Mouse (Mus musculus) liver, embryonic 11.5 days (tissue): ENCODE data around the gene Arih2. TPM values are rescaled to one million over a fixed set of nuclear protein-coding genes. Genes with fewer than 3 reads are reported as not detected.

Experiments
- ATAC-seq: fragments of 200-750 bp; cut with Nextera tagmentation; replicated peaks from 2 replicates; pipeline ENCODE4 v1.8.0; 2017; ENCODE audit warnings: moderate number of reproducible peaks, mild to moderate bottlenecking, moderate TSS enrichment, moderate library complexity; ENCODE audit not compliant: low FRiP score
- DNase-seq: peaks from one replicate; pipeline ENCODE4 v3.0.0-alpha.2; 2017; ENCODE audit warnings: low spot score
- H3K27ac ChIP-seq: fragments of 300-500 bp; sonication (generic); 2 replicates; pipeline ENCODE4 v1.5.1; 2014; ENCODE audit warnings: mild to moderate bottlenecking, low read depth, low read length, control low read depth
- H3K27me3 ChIP-seq: fragments of 300-500 bp; sonication (generic); replicated peaks from 2 replicates; pipeline ENCODE4 v1.6.1; 2014; ENCODE audit warnings: low read length, mixed read lengths; ENCODE audit not compliant: control insufficient read depth, insufficient read depth
- H3K36me3 ChIP-seq: fragments of 300-500 bp; sonication (generic); 2 replicates; pipeline ENCODE4 v1.6.1; 2014; ENCODE audit warnings: mild to moderate bottlenecking, low read length, moderate library complexity, mixed read lengths; ENCODE audit not compliant: control insufficient read depth, insufficient read depth
- H3K4me1 ChIP-seq: fragments of 300-500 bp; sonication (generic); replicated peaks from 2 replicates; pipeline ENCODE4 v1.6.1; 2014; ENCODE audit warnings: low read length, mixed read lengths; ENCODE audit not compliant: control insufficient read depth, insufficient read depth
- H3K4me2 ChIP-seq: fragments of 300-500 bp; sonication (generic); 2 replicates; pipeline ENCODE4 v1.6.1; 2014; ENCODE audit warnings: mild to moderate bottlenecking, control low read depth, moderate library complexity
- H3K4me3 ChIP-seq: fragments of 300-500 bp; sonication (generic); 2 replicates; pipeline ENCODE4 v1.5.1; 2014; ENCODE audit warnings: low read depth, low read length, control low read depth
- H3K9ac ChIP-seq: fragments of 300-500 bp; sonication (generic); 2 replicates; pipeline ENCODE4 v1.6.1; 2014; ENCODE audit warnings: low read depth, low read length, control low read depth
- H3K9me3 ChIP-seq: fragments of 300-500 bp; sonication (generic); 2 replicates; pipeline ENCODE4 v1.6.1; 2016; ENCODE audit warnings: low read length, inconsistent platforms, mixed read lengths; ENCODE audit not compliant: control insufficient read depth
- WGBS: fragments of 180-500 bp; shearing (Covaris S2); extraction: QIAGEN DNeasy Blood & Tissue Kit; methylation state at CpG from one replicate; pipeline ENCODE4 v1.1.7; 2014; 5-methylcytosine and 5-hydroxymethylcytosine counted together
- polyA plus RNA-seq: library from polyadenylated mRNA; unstranded; fragments of >200 nt; fragmentation: Nextera tagmentation; extraction: Ambion mirVana; gene quantifications from 2 replicates; pipeline ENCODE4 v1.2.1, GENCODE M21; 2014

Gene Arih2
- polyA plus RNA-seq, 1 experiment from 2014 or later = 47.7 TPM

DNA sequence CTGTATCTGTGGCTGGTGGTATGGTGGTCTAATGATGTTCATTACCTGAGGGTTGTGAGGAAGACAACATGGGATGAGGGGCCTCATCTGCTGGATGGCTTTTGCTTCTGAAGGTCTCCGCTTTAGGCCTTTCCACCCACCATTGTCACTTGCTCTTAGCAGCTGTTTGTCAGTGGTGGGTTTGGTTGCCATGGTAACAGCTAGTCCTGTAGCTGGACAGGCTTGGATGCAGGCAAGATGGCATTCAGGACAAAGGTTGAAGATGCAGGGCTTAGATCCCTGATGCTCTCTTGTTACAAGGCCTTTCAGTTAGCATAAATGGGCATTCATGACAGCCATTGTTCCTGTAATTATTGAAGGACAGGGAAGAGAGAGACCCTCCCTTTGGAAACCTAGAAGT lies 39.9 kb upstream of the Arih2 start, which contains the start of gene Prkar2a:
Prkar2a (plus strand) TSS at position 209 of the 400 bp plus-strand sequence.
- Histone ChIP-seq H3K9me3 (no peaks in the 10 kb centered on the region), H3K4me2 (no peak within 1 kb of the TSS), H3K4me3 (no peak within 1 kb of the TSS), H3K27ac (no peak within 1 kb of the TSS), H3K36me3 (no peaks in the 10 kb centered on the region), H3K9ac (no peak within 1 kb of the TSS), H3K4me1 (peaks cover 13% of the 10 kb centered on the region), H3K27me3 (no peaks in the 10 kb centered on the region; the same call in 1 of the 2 replicates)
- no peak for ATAC-seq
- no peak for DNase-seq
- WGBS = 88% methylated on average over 1 of the region's 1 CpGs

DNA sequence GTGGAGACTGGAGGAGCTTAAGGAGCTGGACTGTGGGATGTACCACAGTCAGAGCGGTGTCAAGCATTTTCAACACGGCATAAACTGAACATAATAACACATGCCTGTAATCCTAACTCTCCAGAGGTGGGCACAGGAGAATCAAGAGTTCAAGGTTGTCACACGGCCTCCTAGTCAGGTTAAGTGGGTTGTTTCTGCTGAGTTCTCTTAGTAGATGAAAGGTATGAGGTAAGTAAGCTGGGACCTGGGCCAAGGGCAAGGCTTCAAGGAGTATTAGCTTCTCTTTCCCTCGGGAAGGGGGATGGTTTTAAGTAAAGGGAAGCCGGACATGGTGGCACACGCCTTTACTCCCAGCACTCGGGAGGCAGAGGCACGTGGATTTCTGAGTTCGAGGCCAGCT lies 39.3 kb upstream of the Arih2 start:
- H3K9me3 ChIP-seq = no peaks in the 10 kb centered on the region
- no peak for ATAC-seq
- H3K4me2 ChIP-seq = no peak overlapping the region
- H3K27ac ChIP-seq = no peak overlapping the region
- H3K4me1 ChIP-seq = peaks cover 10% of the 10 kb centered on the region
- no peaks in the 10 kb centered on the region for H3K36me3 ChIP-seq
- H3K27me3 ChIP-seq = no peaks in the 10 kb centered on the region; the same call in 1 of the 2 replicates
- no peak overlapping the region for H3K9ac ChIP-seq
- DNase-seq = no peak
- H3K4me3 ChIP-seq = no peak overlapping the region
- 78% methylated on average over 9 of the region's 9 CpGs for WGBS

DNA sequence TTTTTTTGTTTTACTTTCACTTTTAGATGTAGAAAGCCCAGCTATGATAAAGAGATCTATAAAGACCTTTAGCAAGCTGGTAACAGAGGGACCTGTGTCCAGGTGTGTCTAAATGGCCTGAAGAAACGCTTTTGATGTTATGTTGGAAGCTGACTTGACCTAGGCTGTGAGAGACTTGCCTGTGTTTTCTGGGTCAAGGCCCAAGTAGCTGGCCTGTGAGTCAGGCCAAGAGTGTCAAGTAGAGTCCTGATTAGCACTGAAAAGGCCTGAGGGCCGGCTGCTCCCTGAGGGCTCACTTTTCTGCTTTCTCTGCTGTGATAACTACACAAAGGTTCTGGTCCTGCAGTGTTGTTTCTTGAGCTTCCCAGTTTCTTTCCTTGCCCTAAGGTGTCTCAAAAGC lies 38.5 kb upstream of the Arih2 start:
- ATAC-seq = no peak
- H3K9me3 ChIP-seq = no peaks in the 10 kb centered on the region
- no peak overlapping the region for H3K9ac ChIP-seq
- H3K36me3 ChIP-seq = no peaks in the 10 kb centered on the region
- no peak for DNase-seq
- H3K27me3 ChIP-seq = no peaks in the 10 kb centered on the region
- 77% methylated on average over 2 of the region's 2 CpGs for WGBS
- no peak overlapping the region for H3K4me3 ChIP-seq
- H3K27ac ChIP-seq = no peak overlapping the region
- H3K4me1 ChIP-seq = peaks cover 3% of the 10 kb centered on the region; the same call in 1 of the 2 replicates
- no peak overlapping the region for H3K4me2 ChIP-seq

DNA sequence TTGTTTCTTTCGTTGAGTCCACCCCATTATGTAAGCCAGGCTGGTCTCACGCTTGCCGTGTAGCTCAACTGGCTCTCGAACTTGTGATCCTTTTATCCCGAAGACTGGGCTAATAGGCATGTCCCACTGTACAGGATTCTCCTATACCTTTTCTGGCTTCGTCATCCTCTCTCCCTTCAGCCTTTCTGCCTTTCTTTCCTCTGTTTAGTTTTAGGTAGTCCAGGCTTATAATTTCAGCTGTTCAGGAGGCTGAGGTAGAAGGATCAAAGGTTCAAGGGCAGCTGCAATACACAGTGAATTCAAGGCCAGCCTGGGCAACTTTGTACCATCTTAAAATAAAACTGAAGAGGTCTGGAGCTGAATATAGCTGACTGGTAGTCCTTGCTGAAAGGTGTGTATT lies 38.0 kb upstream of the Arih2 start:
- Histone ChIP-seq H3K4me2 (no peak overlapping the region), H3K9ac (no peak overlapping the region), H3K9me3 (no peaks in the 10 kb centered on the region), H3K27ac (no peak overlapping the region), H3K4me1 (no peaks in the 10 kb centered on the region; the same call in 1 of the 2 replicates), H3K4me3 (no peak overlapping the region), H3K36me3 (no peaks in the 10 kb centered on the region), H3K27me3 (no peaks in the 10 kb centered on the region)
- ATAC-seq (no peak), DNase-seq (no peak)
- WGBS = 84% methylated on average over 6 of the region's 6 CpGs

DNA sequence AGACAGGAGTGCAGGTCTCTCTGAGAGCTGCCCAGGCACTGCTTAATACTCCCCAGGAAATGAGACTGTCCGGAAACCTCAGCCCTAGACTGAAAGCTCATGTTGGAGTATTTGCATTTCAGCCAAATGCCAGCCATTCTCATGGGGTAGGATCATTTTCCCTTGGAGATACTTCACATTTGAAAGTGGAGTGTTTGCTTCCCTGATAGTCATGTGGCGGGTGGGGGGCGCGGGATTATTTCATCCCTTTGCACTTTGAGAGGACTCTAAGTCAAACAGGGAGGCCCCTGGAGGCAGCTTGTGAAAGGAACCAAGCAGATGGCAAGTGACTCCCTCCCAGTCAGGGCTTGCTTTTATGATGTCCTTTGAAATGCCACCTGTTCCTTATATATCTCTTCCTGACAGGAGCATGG lies 37.3 kb upstream of the Arih2 start:
- Histone ChIP-seq H3K27ac (no peak overlapping the region), H3K4me2 (no peak overlapping the region), H3K9ac (no peak overlapping the region), H3K36me3 (no peaks in the 10 kb centered on the region), H3K4me3 (no peak overlapping the region), H3K27me3 (no peaks in the 10 kb centered on the region), H3K4me1 (no peaks in the 10 kb centered on the region; the same call in 1 of the 2 replicates), H3K9me3 (no peaks in the 10 kb centered on the region)
- 58% methylated on average over 4 of the region's 4 CpGs for WGBS
- ATAC-seq = no peak
- no peak for DNase-seq

DNA sequence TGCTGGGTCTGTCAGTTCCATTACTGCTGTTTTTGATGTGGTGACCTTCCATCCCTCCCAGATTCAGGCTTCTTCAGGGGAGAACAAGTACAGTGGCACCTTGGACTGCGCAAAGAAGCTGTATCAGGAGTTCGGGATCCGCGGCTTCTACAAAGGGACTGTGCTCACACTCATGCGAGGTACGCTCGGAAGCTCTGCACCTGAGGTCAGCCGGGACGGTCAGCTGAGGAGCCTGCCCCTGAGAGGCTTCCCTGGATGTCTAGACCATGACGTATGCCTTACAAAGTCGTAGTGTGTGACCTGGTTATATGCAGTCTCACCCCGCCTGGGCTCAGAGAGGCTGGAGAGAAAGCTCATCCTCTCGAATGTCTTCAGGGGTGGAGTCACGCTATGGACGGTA lies 30.8 kb upstream of the Arih2 start:
- Histone ChIP-seq H3K27ac (no peak overlapping the region), H3K4me2 (no peak overlapping the region), H3K36me3 (no peaks in the 10 kb centered on the region), H3K9me3 (no peaks in the 10 kb centered on the region), H3K9ac (no peak overlapping the region), H3K4me1 (no peaks in the 10 kb centered on the region), H3K27me3 (no peaks in the 10 kb centered on the region), H3K4me3 (no peak overlapping the region)
- DNase-seq (no peak), ATAC-seq (no peak)
- 91% methylated on average over 15 of the region's 15 CpGs for WGBS

DNA sequence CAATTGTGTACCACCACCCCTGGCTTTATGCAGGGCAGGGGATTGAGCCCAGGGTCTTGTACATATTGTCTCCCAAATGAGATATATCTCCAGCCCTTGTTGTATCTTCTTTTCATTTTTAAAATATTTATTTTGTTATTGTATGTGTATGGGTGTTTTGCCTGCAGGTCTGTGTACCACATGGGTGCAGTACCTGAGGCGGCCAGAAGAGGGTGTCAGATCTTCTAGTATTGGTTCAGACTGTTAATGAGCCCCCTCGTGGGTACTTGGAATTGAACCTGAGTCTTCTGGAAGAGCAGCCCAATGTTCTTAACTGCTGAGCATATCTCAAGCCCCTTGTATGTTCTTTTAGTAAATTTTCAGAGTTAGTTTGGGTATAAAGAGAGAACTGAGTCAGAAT lies 24.0 kb upstream of the Arih2 start:
- peaks cover 5% of the 10 kb centered on the region for H3K36me3 ChIP-seq
- no peaks in the 10 kb centered on the region for H3K9me3 ChIP-seq
- ATAC-seq = no peak
- WGBS = 52% methylated on average over 2 of the region's 2 CpGs
- H3K27me3 ChIP-seq = no peaks in the 10 kb centered on the region
- no peak for DNase-seq
- H3K4me3 ChIP-seq = no peak overlapping the region
- no peak overlapping the region for H3K9ac ChIP-seq
- no peak overlapping the region for H3K4me2 ChIP-seq
- H3K4me1 ChIP-seq = no peaks in the 10 kb centered on the region
- no peak overlapping the region for H3K27ac ChIP-seq

DNA sequence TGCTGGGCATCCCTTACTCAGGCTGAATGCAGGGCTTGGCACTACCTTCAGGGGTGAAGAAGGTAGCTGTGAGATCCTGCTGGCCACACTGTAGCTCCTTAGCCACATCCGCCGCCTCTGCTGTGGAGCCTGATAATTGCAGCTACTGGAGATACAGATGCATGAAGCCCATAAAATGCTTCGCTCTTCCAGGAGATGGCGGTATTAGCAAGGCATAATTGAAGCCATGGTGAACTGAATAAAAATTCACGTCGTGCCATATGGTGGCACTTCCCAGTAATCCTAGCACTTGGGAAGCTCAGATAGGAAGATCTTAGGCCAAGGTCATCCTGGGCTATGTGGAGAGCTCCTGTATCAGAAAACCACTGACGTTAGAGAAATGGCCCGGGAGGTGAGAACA lies 20.7 kb upstream of the Arih2 start:
- ATAC-seq (peak; percentile 31; the same call in 1 of the 2 replicates), DNase-seq (no peak)
- no peaks in the 10 kb centered on the region for H3K27me3 ChIP-seq
- H3K36me3 ChIP-seq = peaks cover 5% of the 10 kb centered on the region
- no peak overlapping the region for H3K4me2 ChIP-seq
- no peaks in the 10 kb centered on the region for H3K4me1 ChIP-seq
- WGBS = 63% methylated on average over 8 of the region's 8 CpGs
- H3K4me3 ChIP-seq = no peak overlapping the region
- H3K9me3 ChIP-seq = no peaks in the 10 kb centered on the region
- no peak overlapping the region for H3K9ac ChIP-seq
- no peak overlapping the region for H3K27ac ChIP-seq

DNA sequence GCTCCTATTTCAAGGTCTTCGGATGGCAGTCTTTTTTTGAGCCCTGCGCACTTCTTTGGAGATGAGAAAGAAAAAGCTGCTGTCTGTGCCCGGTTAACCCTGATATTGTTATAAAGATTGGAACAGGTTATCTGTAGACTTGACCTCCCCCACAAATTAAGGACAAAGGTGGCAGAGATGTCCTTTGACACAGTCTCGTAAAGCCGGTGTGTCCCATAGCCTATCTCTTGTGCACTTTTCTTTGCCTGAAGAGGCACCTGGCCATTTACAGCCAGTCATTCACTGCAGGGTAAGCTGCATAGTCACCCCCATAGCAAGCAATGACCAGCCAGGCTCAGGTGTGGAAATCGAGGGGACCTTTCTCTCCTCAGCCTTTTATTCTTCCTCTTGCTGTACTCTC lies 13.5 kb upstream of the Arih2 start:
- 38% methylated on average over 6 of the region's 6 CpGs for WGBS
- Histone ChIP-seq H3K9me3 (no peaks in the 10 kb centered on the region), H3K27ac (no peak overlapping the region), H3K9ac (peak overlapping the region; percentile 76), H3K4me1 (peaks cover 6% of the 10 kb centered on the region; the same call in 1 of the 2 replicates), H3K36me3 (no peaks in the 10 kb centered on the region), H3K4me3 (peak overlapping the region; percentile 78), H3K4me2 (peak overlapping the region; percentile 71), H3K27me3 (no peaks in the 10 kb centered on the region)
- ATAC-seq (0 out of 2 replicates have a peak, but pooled peaks have one; percentile 11), DNase-seq (no peak)
